Comparison of ENCODE assay signal across 15 mouse cellular contexts in the genomic region with DNA sequence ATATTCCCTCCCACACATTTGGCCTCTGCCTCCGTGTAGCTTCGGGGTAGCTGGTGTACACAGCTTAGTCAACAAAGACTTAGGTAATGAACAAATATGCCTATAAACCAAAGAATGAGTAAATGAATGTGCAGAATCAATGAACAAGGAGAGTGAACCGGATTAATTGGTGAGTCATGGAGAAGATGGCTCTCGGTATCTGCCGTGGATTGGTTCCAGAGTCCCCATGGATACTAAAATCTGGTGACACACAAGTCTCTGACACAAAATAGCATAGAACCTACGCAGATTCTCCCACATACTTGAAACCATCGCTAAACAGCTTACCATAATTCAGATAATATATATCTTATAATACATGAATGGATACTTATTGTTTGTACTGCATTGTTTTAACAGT. TPM values are rescaled to one million over a fixed set of nuclear protein-coding genes. Genes with fewer than 3 reads are reported as not detected.
DNase-seq lines count a peak whose midpoint lies in the region; ATAC-seq and TF ChIP-seq lines count a peak whose summit lies in the region.
"Had no signal": no experiment of that assay in that cellular context is flagged by ENCODE, and none has a peak within 500 bp of the region (broad histone marks: within the 10 kb centered on the region; RNA-seq: fewer than 3 reads in every experiment).

No protein-coding gene starts in this region.

- H3K36me3 ChIP-seq in thymus, adult 2 months (ENCODE audit: control insufficient read depth, insufficient read depth, low read length): no peaks in the 10 kb centered on the region
- H3K36me3 ChIP-seq in forebrain, embryonic 11.5 days (ENCODE audit: control insufficient read depth, insufficient read depth, low read length): no peaks in the 10 kb centered on the region
- H3K36me3 ChIP-seq: heart, embryonic 12.5 days; liver, embryonic 13.5 days had no signal

- H3K27me3 ChIP-seq in thymus, adult 2 months (ENCODE audit: control insufficient read depth, insufficient read depth, low read length): no peaks in the 10 kb centered on the region
- H3K27me3 ChIP-seq in forebrain, embryonic 11.5 days (ENCODE audit: control insufficient read depth, insufficient read depth, low read length): no peaks in the 10 kb centered on the region
- H3K27me3 ChIP-seq: liver, embryonic 13.5 days had no signal

- H3K27ac ChIP-seq in layer of hippocampus, adult 2 months: peak overlapping the region; percentile 83
- H3K27ac ChIP-seq in cortical plate, adult 2 months (ENCODE audit: insufficient read depth, low read length): peak overlapping the region; percentile 58
- H3K27ac ChIP-seq in thymus, adult 2 months (ENCODE audit: control insufficient read depth, insufficient read depth, low read length): no peak overlapping the region
- no peak overlapping the region for H3K27ac ChIP-seq in forebrain, embryonic 11.5 days (ENCODE audit: low read depth, low read length)
- H3K27ac ChIP-seq: liver, embryonic 13.5 days had no signal

- H3K9ac ChIP-seq in forebrain, embryonic 11.5 days (ENCODE audit: low read length): no peak overlapping the region
- H3K9ac ChIP-seq: heart, embryonic 12.5 days; liver, embryonic 13.5 days had no signal

- no peak for TF ChIP-seq CTCF in layer of hippocampus, adult 2 months (conservative IDR thresholded peaks at IDR 0.05)
- no peak for TF ChIP-seq CTCF in cortical plate, adult 2 months (IDR thresholded peaks at IDR 0.05; ENCODE audit: extremely low read depth, insufficient read depth, low read length)
- TF ChIP-seq CTCF in thymus, adult 2 months (IDR thresholded peaks at IDR 0.05; ENCODE audit: borderline replicate concordance, control insufficient read depth, extremely low read depth, insufficient read depth, low read length, poor library complexity): no peak

- peaks cover 13% of the 10 kb centered on the region for H3K4me1 ChIP-seq in cortical plate, adult 2 months (ENCODE audit: control insufficient read depth, insufficient read depth, low read length)
- peaks cover 18% of the 10 kb centered on the region for H3K4me1 ChIP-seq in thymus, adult 2 months (replicated peaks; ENCODE audit: control insufficient read depth, insufficient read depth, low read length)
- H3K4me1 ChIP-seq in forebrain, embryonic 11.5 days (replicated peaks; ENCODE audit: control insufficient read depth, insufficient read depth, low read length): no peaks in the 10 kb centered on the region
- H3K4me1 ChIP-seq: liver, embryonic 13.5 days had no signal

- no peak for ATAC-seq in forebrain, embryonic 11.5 days (replicated peaks; ENCODE audit: low FRiP score)
- ATAC-seq: hindbrain, embryonic 16.5 days had no signal

- TF ChIP-seq POLR2A in cortical plate, adult 2 months (IDR thresholded peaks at IDR 0.05; ENCODE audit: extremely low read depth, insufficient read depth, low read length): no peak
- TF ChIP-seq POLR2A in thymus, adult 2 months (IDR thresholded peaks at IDR 0.05; ENCODE audit: control insufficient read depth, extremely low read depth, insufficient read depth, low read length, poor library complexity): no peak

- 94% methylated on average over 7 of the region's 7 CpGs for WGBS in thymus, adult 2 months
- WGBS in forebrain, embryonic 11.5 days: 92% methylated on average over 7 of the region's 7 CpGs

- no peaks in the 10 kb centered on the region for H3K9me3 ChIP-seq in forebrain, embryonic 11.5 days (ENCODE audit: control insufficient read depth, low read length)
- H3K9me3 ChIP-seq: heart, embryonic 12.5 days; liver, embryonic 13.5 days had no signal

- no peak overlapping the region for H3K4me2 ChIP-seq in forebrain, embryonic 11.5 days (ENCODE audit: low read depth, low read length, severe bottlenecking)
- H3K4me2 ChIP-seq: heart, embryonic 12.5 days; liver, embryonic 13.5 days had no signal

- H3K4me3 ChIP-seq in layer of hippocampus, adult 2 months: peak overlapping the region; percentile 8; the same call in 1 of the 2 replicates
- no peak overlapping the region for H3K4me3 ChIP-seq in cortical plate, adult 2 months (ENCODE audit: insufficient read depth, low read length)
- H3K4me3 ChIP-seq in thymus, adult 2 months (ENCODE audit: control insufficient read depth, insufficient read depth, low read length): no peak overlapping the region
- H3K4me3 ChIP-seq in forebrain, embryonic 11.5 days (ENCODE audit: low read depth, low read length): no peak overlapping the region
- H3K4me3 ChIP-seq: heart, embryonic 12.5 days; liver, embryonic 13.5 days had no signal

- DNase-seq in cerebellum, adult 18-20 months: peak; percentile 73 to 79
- no peak for DNase-seq in cerebellum, postnatal 4 days (ENCODE audit: low spot score in 2 of 2)
- peak; percentile 59 to 73 for DNase-seq in layer of hippocampus, adult 2 months (ENCODE audit: low spot score in 2 of 2)
- no peak for DNase-seq in layer of hippocampus, postnatal 36 days
- DNase-seq in thymus, adult 2 months: no peak
- no peak for DNase-seq in forebrain, embryonic 11.5 days (ENCODE audit: low spot score)
- no peak for DNase-seq in embryo, embryonic 11 days
- DNase-seq: kidney, adult 18-20 months; kidney, postnatal 10 days; liver, embryonic 13.5 days; right cerebral cortex, adult 18-20 months; thymus, postnatal 14 days had no signal

RNA-seq across cellular contexts. Expression of a gene that starts 22.8 kb away (rescaled TPM):
- 100 to 1,000 TPM; 196 to 197 TPM for total RNA-seq in layer of hippocampus, adult 2 months (2021)
- 100 to 1,000 TPM; 192 to 196 TPM for total RNA-seq in layer of hippocampus, postnatal 36 days (2021)
- polyA plus RNA-seq in cortical plate, adult 2 months (2012; rRNA removed): 73.1 and 77.2 TPM in 2 replicates
- 21.9 and 27.7 TPM in 2 replicates for polyA plus RNA-seq in thymus, adult 2 months (2012; rRNA removed)
- 7.0 and 8.1 TPM in 2 replicates for polyA plus RNA-seq in forebrain, embryonic 11.5 days (2014; fragmentation: Nextera tagmentation; extraction: Ambion mirVana)

Comparison
In these comparisons a context has a peak if more than half of its experiments do, and no peak if none do; other contexts are left out.
1. DNase-seq: peak in cerebellum, adult 18-20 months (2 of 2) and layer of hippocampus, adult 2 months (2 of 2); none in cerebellum, postnatal 4 days (0 of 2), layer of hippocampus, postnatal 36 days (0 of 2), thymus, adult 2 months (single experiment), forebrain, embryonic 11.5 days (single experiment) and embryo, embryonic 11 days (single experiment).
2. H3K27ac ChIP-seq: peak in layer of hippocampus, adult 2 months (single experiment) and cortical plate, adult 2 months (single experiment); none in thymus, adult 2 months (single experiment) and forebrain, embryonic 11.5 days (single experiment).